Mouse (Mus musculus) lung, adult 2 months (tissue): ENCODE data around the gene Ide.

Experiments
- CTCF ChIP-seq: fragments of 200-500 bp; IDR thresholded peaks from 2 replicates; pipeline ENCODE4 v1.5.1; 2011; ENCODE audit warnings: mild to moderate bottlenecking, low read length, control low read depth; ENCODE audit not compliant: insufficient read depth
- POLR2A ChIP-seq: fragments of 200-500 bp; IDR thresholded peaks from 2 replicates; pipeline ENCODE4 v1.6.1; 2011; ENCODE audit warnings: low read depth, mild to moderate bottlenecking, control low read depth, low read length, borderline replicate concordance; ENCODE audit errors: extremely low read depth

GRCm38 (mm10) chr19:37252104-37252503 is 85.5 kb downstream of the Ide start:
- no peak for TF ChIP-seq CTCF
- no peak for TF ChIP-seq POLR2A
